Mouse (Mus musculus) E14TG2a.4 (cell line): ENCODE data around the gene Alkbh4.

Source experiments
- H3K27me3 ChIP-seq: 2 replicates; pipeline ENCODE4 v1.6.1; 2014; ENCODE audit warnings: low read length, control low read depth; ENCODE audit not compliant: insufficient read depth
- H3K36me3 ChIP-seq: 2 replicates; pipeline ENCODE4 v1.6.1; 2014; ENCODE audit warnings: low read length, control low read depth; ENCODE audit not compliant: insufficient read depth
- H3K4me1 ChIP-seq: replicated peaks from 2 replicates; pipeline ENCODE4 v1.6.1; 2014; ENCODE audit warnings: low read depth, low read length, control low read depth
- H3K4me3 ChIP-seq: replicated peaks from 2 replicates; pipeline ENCODE4 v1.5.1; 2014; ENCODE audit warnings: mild to moderate bottlenecking, low read length
- H3K9me3 ChIP-seq: 2 replicates; pipeline ENCODE4 v1.6.1; 2014; ENCODE audit warnings: low read length, control low read depth
- CTCF ChIP-seq: conservative IDR thresholded peaks from 2 replicates; pipeline ENCODE4 v1.5.1; 2014; ENCODE audit warnings: low read length
- NANOG ChIP-seq: IDR thresholded peaks from 2 replicates; pipeline ENCODE4 v1.6.1; 2014; ENCODE audit warnings: borderline replicate concordance, low read length, mixed read lengths
- POU5F1 ChIP-seq: IDR thresholded peaks from 2 replicates; pipeline ENCODE4 v1.6.1; 2014; ENCODE audit warnings: low read length, borderline replicate concordance

Alkbh4 gene

GRCm38 (mm10) chr5:136169626-136170511 is 33.9 kb downstream of the Alkbh4 start:
- peak overlapping the region; percentile 80 for H3K4me3 ChIP-seq
- peaks cover 53% of the 10 kb centered on the region for H3K4me1 ChIP-seq
- H3K36me3 ChIP-seq: no peaks in the 10 kb centered on the region
- peaks cover 15% of the 10 kb centered on the region for H3K27me3 ChIP-seq
- no peak for TF ChIP-seq NANOG
- TF ChIP-seq CTCF: no peak
- no peak for TF ChIP-seq POU5F1
- H3K9me3 ChIP-seq: peaks cover 13% of the 10 kb centered on the region

GRCm38 (mm10) chr5:136170512-136171362 is 34.8 kb downstream of the Alkbh4 start, which contains the start of gene Orai2:
Gene Orai2, minus strand, starts transcription at chr5:136170713.
- H3K36me3 ChIP-seq: no peaks in the 10 kb centered on the region
- TF ChIP-seq NANOG (no peak), POU5F1 (no peak), CTCF (no peak)
- peak within 1 kb of the TSS; percentile 80 for H3K4me3 ChIP-seq
- peaks cover 53% of the 10 kb centered on the region for H3K4me1 ChIP-seq
- H3K9me3 ChIP-seq: peaks cover 13% of the 10 kb centered on the region
- H3K27me3 ChIP-seq: peaks cover 15% of the 10 kb centered on the region

GRCm38 (mm10) chr5:136171363-136172341 is 35.7 kb downstream of the Alkbh4 start:
- peaks cover 47% of the 10 kb centered on the region for H3K4me1 ChIP-seq
- H3K27me3 ChIP-seq: peaks cover 15% of the 10 kb centered on the region
- peaks cover 13% of the 10 kb centered on the region for H3K9me3 ChIP-seq
- H3K4me3 ChIP-seq: peak overlapping the region; percentile 80
- TF ChIP-seq CTCF (no peak), POU5F1 (no peak), NANOG (no peak)
- no peaks in the 10 kb centered on the region for H3K36me3 ChIP-seq

- peaks cover 10% of the 10 kb centered on the region for H3K9me3 ChIP-seq
- peaks cover 15% of the 10 kb centered on the region for H3K27me3 ChIP-seq
- H3K4me1 ChIP-seq: peaks cover 51% of the 10 kb centered on the region
- TF ChIP-seq CTCF (no peak), NANOG (no peak), POU5F1 (no peak)
- H3K4me3 ChIP-seq: no peak overlapping the region
- peaks cover 12% of the 10 kb centered on the region for H3K36me3 ChIP-seq
These were observed 37.0 kb downstream of the Alkbh4 start for GRCm38 (mm10) chr5:136172939-136173338.

- Histone ChIP-seq H3K4me1 (peaks cover 60% of the 10 kb centered on the region), H3K4me3 (no peak overlapping the region), H3K9me3 (peaks cover 5% of the 10 kb centered on the region), H3K27me3 (peaks cover 15% of the 10 kb centered on the region), H3K36me3 (peaks cover 21% of the 10 kb centered on the region)
- TF ChIP-seq POU5F1 (no peak), CTCF (no peak), NANOG (no peak)
These were observed 37.9 kb downstream of the Alkbh4 start for GRCm38 (mm10) chr5:136173606-136174463.

- Histone ChIP-seq H3K4me3 (0 out of 2 replicates have a peak overlapping the region, but pooled peaks have one; percentile 0), H3K9me3 (no peaks in the 10 kb centered on the region), H3K4me1 (peaks cover 65% of the 10 kb centered on the region), H3K36me3 (peaks cover 75% of the 10 kb centered on the region), H3K27me3 (no peaks in the 10 kb centered on the region)
- TF ChIP-seq NANOG (no peak), CTCF (no peak), POU5F1 (no peak)
These were observed 43.6 kb downstream of the Alkbh4 start for GRCm38 (mm10) chr5:136179594-136179993.

- Histone ChIP-seq H3K4me1 (peaks cover 75% of the 10 kb centered on the region), H3K9me3 (no peaks in the 10 kb centered on the region), H3K27me3 (no peaks in the 10 kb centered on the region), H3K4me3 (no peak overlapping the region), H3K36me3 (peaks cover 91% of the 10 kb centered on the region)
- TF ChIP-seq NANOG: no peak
- no peak for TF ChIP-seq CTCF
- no peak for TF ChIP-seq POU5F1
These were observed 45.3 kb downstream of the Alkbh4 start for GRCm38 (mm10) chr5:136181197-136181596.
